Comparison of ENCODE assay signal across 22 mouse cellular contexts in genomic region chr13:58866776-58867435, GRCm38 (mm10).
A peak's percentile ranks its signal among the peaks of the same experiment; 100 is the strongest.
DNase-seq lines count a peak whose midpoint lies in the region; ATAC-seq and TF ChIP-seq lines count a peak whose summit lies in the region.
"Had no signal": no experiment of that assay in that cellular context is flagged by ENCODE, and none has a peak within 500 bp of the region (broad histone marks: within the 10 kb centered on the region; RNA-seq: fewer than 3 reads in every experiment).

No protein-coding gene starts in this region.

- no peaks in the 10 kb centered on the region for H3K4me1 ChIP-seq in hindbrain, postnatal 0 days (ENCODE audit: insufficient read depth, low read length)
- H3K4me1 ChIP-seq in hindbrain, embryonic 13.5 days (replicated peaks): no peaks in the 10 kb centered on the region
- no peaks in the 10 kb centered on the region for H3K4me1 ChIP-seq in midbrain, postnatal 0 days (ENCODE audit: insufficient read depth, low read length)
- H3K4me1 ChIP-seq in midbrain, embryonic 13.5 days (replicated peaks): no peaks in the 10 kb centered on the region
- peaks cover 11% of the 10 kb centered on the region for H3K4me1 ChIP-seq in cortical plate, adult 2 months (ENCODE audit: control insufficient read depth, insufficient read depth, low read length)
- H3K4me1 ChIP-seq: embryonic facial prominence, embryonic 12.5 days; forebrain, embryonic 12.5 days; heart, embryonic 13.5 days; kidney, embryonic 15.5 days; limb, embryonic 13.5 days; liver, embryonic 13.5 days had no signal

- 0 out of 2 replicates have a peak, but pooled peaks have one; percentile 14 for TF ChIP-seq CTCF in hindbrain, postnatal 0 days (IDR thresholded peaks at IDR 0.05; ENCODE audit: low read depth)
- 0 out of 2 replicates have a peak, but pooled peaks have one; percentile 3 for TF ChIP-seq CTCF in midbrain, postnatal 0 days (IDR thresholded peaks at IDR 0.05)
- no peak for TF ChIP-seq CTCF in cortical plate, adult 2 months (IDR thresholded peaks at IDR 0.05; ENCODE audit: extremely low read depth, insufficient read depth, low read length)

- ATAC-seq in hindbrain, postnatal 0 days: 0 out of 2 replicates have a peak, but pooled peaks have one; percentile 15
- no peak for ATAC-seq in hindbrain, embryonic 13.5 days (ENCODE audit: low FRiP score)
- no peak for ATAC-seq in midbrain, postnatal 0 days (ENCODE audit: low FRiP score)
- no peak for ATAC-seq in midbrain, embryonic 13.5 days
- ATAC-seq: midbrain, embryonic 16.5 days had no signal

- DNase-seq in hindbrain, postnatal 0 days (ENCODE audit: low spot score): peak; percentile 43
- DNase-seq in midbrain, postnatal 0 days (ENCODE audit: low spot score): peak; percentile 35
- DNase-seq in cerebellum, adult 9-10 months: peak; percentile 55
- DNase-seq in thymus, postnatal 36 days: no peak
- no peak for DNase-seq in kidney, postnatal 14 days
- DNase-seq: adrenal gland, postnatal 25 days; heart, adult 18-20 months; kidney, adult 11 months; liver, embryonic 13.5 days; lung, adult 2 months; thymus, adult 2 months had no signal

- no peak overlapping the region for H3K9ac ChIP-seq in hindbrain, postnatal 0 days (replicated peaks; ENCODE audit: low read length)
- no peak overlapping the region for H3K9ac ChIP-seq in hindbrain, embryonic 13.5 days
- H3K9ac ChIP-seq in midbrain, postnatal 0 days (replicated peaks; ENCODE audit: low read length, poor library complexity, severe bottlenecking): no peak overlapping the region
- no peak overlapping the region for H3K9ac ChIP-seq in midbrain, embryonic 13.5 days (replicated peaks)
- H3K9ac ChIP-seq: embryonic facial prominence, embryonic 12.5 days; forebrain, embryonic 12.5 days; heart, embryonic 13.5 days; kidney, embryonic 15.5 days; limb, embryonic 13.5 days; liver, embryonic 13.5 days had no signal

- no peaks in the 10 kb centered on the region for H3K9me3 ChIP-seq in hindbrain, postnatal 0 days (ENCODE audit: low read length)
- H3K9me3 ChIP-seq in hindbrain, embryonic 13.5 days: no peaks in the 10 kb centered on the region
- H3K9me3 ChIP-seq in midbrain, postnatal 0 days (ENCODE audit: low read length): no peaks in the 10 kb centered on the region
- H3K9me3 ChIP-seq in midbrain, embryonic 13.5 days: no peaks in the 10 kb centered on the region
- H3K9me3 ChIP-seq: embryonic facial prominence, embryonic 12.5 days; forebrain, embryonic 12.5 days; heart, embryonic 13.5 days; kidney, embryonic 15.5 days; limb, embryonic 13.5 days; liver, embryonic 13.5 days had no signal

- no peak overlapping the region for H3K4me3 ChIP-seq in hindbrain, postnatal 0 days (ENCODE audit: low read length)
- H3K4me3 ChIP-seq in hindbrain, embryonic 13.5 days: no peak overlapping the region
- no peak overlapping the region for H3K4me3 ChIP-seq in midbrain, postnatal 0 days (ENCODE audit: low read depth, low read length)
- no peak overlapping the region for H3K4me3 ChIP-seq in midbrain, embryonic 13.5 days (replicated peaks)
- H3K4me3 ChIP-seq in cortical plate, adult 2 months (ENCODE audit: insufficient read depth, low read length): no peak overlapping the region
- H3K4me3 ChIP-seq: embryonic facial prominence, embryonic 12.5 days; forebrain, embryonic 12.5 days; heart, embryonic 13.5 days; kidney, embryonic 15.5 days; limb, embryonic 13.5 days; liver, embryonic 13.5 days had no signal

- H3K4me2 ChIP-seq in hindbrain, postnatal 0 days (ENCODE audit: low read depth, low read length): no peak overlapping the region
- H3K4me2 ChIP-seq in hindbrain, embryonic 13.5 days: no peak overlapping the region
- H3K4me2 ChIP-seq in midbrain, postnatal 0 days (ENCODE audit: low read depth, low read length, poor library complexity, severe bottlenecking): no peak overlapping the region
- no peak overlapping the region for H3K4me2 ChIP-seq in midbrain, embryonic 13.5 days (replicated peaks)
- H3K4me2 ChIP-seq: embryonic facial prominence, embryonic 12.5 days; forebrain, embryonic 12.5 days; heart, embryonic 13.5 days; kidney, embryonic 15.5 days; limb, embryonic 13.5 days; liver, embryonic 13.5 days had no signal

- WGBS in hindbrain, postnatal 0 days: 69% methylated on average over 8 of the region's 8 CpGs
- 88% methylated on average over 8 of the region's 8 CpGs for WGBS in hindbrain, embryonic 13.5 days
- WGBS in midbrain, postnatal 0 days: 83% methylated on average over 8 of the region's 8 CpGs
- WGBS in midbrain, embryonic 13.5 days: 91% methylated on average over 8 of the region's 8 CpGs

- H3K27me3 ChIP-seq in hindbrain, postnatal 0 days (ENCODE audit: insufficient read depth, low read length): no peaks in the 10 kb centered on the region
- H3K27me3 ChIP-seq in hindbrain, embryonic 13.5 days: no peaks in the 10 kb centered on the region
- H3K27me3 ChIP-seq in midbrain, postnatal 0 days (ENCODE audit: insufficient read depth, low read length): no peaks in the 10 kb centered on the region
- no peaks in the 10 kb centered on the region for H3K27me3 ChIP-seq in midbrain, embryonic 13.5 days
- H3K27me3 ChIP-seq: embryonic facial prominence, embryonic 12.5 days; forebrain, embryonic 12.5 days; heart, embryonic 13.5 days; kidney, embryonic 15.5 days; limb, embryonic 13.5 days; liver, embryonic 13.5 days had no signal

- peaks cover 13% of the 10 kb centered on the region; the same call in 1 of the 2 replicates for H3K36me3 ChIP-seq in hindbrain, postnatal 0 days (ENCODE audit: insufficient read depth, low read length)
- peaks cover 23% of the 10 kb centered on the region for H3K36me3 ChIP-seq in hindbrain, embryonic 13.5 days
- peaks cover 18% of the 10 kb centered on the region for H3K36me3 ChIP-seq in midbrain, postnatal 0 days (ENCODE audit: insufficient read depth, low read length)
- H3K36me3 ChIP-seq in midbrain, embryonic 13.5 days: peaks cover 26% of the 10 kb centered on the region
- H3K36me3 ChIP-seq: embryonic facial prominence, embryonic 12.5 days; heart, embryonic 13.5 days; kidney, embryonic 15.5 days; limb, embryonic 13.5 days; liver, embryonic 13.5 days had no signal

- TF ChIP-seq POLR2A in cortical plate, adult 2 months (IDR thresholded peaks at IDR 0.05; ENCODE audit: extremely low read depth, insufficient read depth, low read length): no peak

- no peak overlapping the region for H3K27ac ChIP-seq in hindbrain, postnatal 0 days
- no peak overlapping the region for H3K27ac ChIP-seq in hindbrain, embryonic 13.5 days
- no peak overlapping the region for H3K27ac ChIP-seq in midbrain, postnatal 0 days (ENCODE audit: low read depth, low read length)
- no peak overlapping the region for H3K27ac ChIP-seq in midbrain, embryonic 13.5 days
- peak overlapping the region; percentile 43; the same call in 1 of the 2 replicates for H3K27ac ChIP-seq in cortical plate, adult 2 months (ENCODE audit: insufficient read depth, low read length)
- H3K27ac ChIP-seq: embryonic facial prominence, embryonic 12.5 days; forebrain, embryonic 12.5 days; heart, embryonic 13.5 days; kidney, embryonic 15.5 days; limb, embryonic 13.5 days; liver, embryonic 13.5 days; macrophage; stomach, postnatal 0 days had no signal

Comparison
In these comparisons a context has a peak if more than half of its experiments do, and no peak if none do; other contexts are left out.
1. DNase-seq: peak in hindbrain, postnatal 0 days (single experiment), midbrain, postnatal 0 days (single experiment) and cerebellum, adult 9-10 months (single experiment); none in thymus, postnatal 36 days (0 of 2) and kidney, postnatal 14 days (single experiment).